Mouse (Mus musculus) embryonic fibroblast, embryonic 13.5 days (primary cell): Measurements from ENCODE around the gene Sh3bp5.

Experiments used
- CTCF ChIP-seq: IDR thresholded peaks from 2 replicates; pipeline ENCODE4 v1.5.1; 2011; ENCODE audit warnings: mild to moderate bottlenecking, control low read depth, low read length, moderate library complexity, borderline replicate concordance; ENCODE audit not compliant: insufficient read depth
- POLR2A ChIP-seq: IDR thresholded peaks from 2 replicates; pipeline ENCODE4 v1.6.1; 2011; ENCODE audit warnings: low read depth, mild to moderate bottlenecking, control low read depth, low read length, moderate library complexity

GRCm38 (mm10) chr14:31329741-31330140 is 106.1 kb downstream of the Sh3bp5 start:
- no peak for TF ChIP-seq CTCF
- no peak for TF ChIP-seq POLR2A
